Mouse (Mus musculus) limb, embryonic 14.5 days (tissue): ENCODE results near the gene Cdkn1c. TPM values are rescaled to one million over a fixed set of nuclear protein-coding genes. Genes with fewer than 3 reads are reported as not detected.

Experiments
- ATAC-seq: fragments of 200-750 bp; cut with Nextera tagmentation; 2 replicates; pipeline ENCODE4 v1.8.0; 2017; ENCODE audit warnings: low read depth, moderate number of reproducible peaks, moderate TSS enrichment; ENCODE audit not compliant: low FRiP score
- DNase-seq: peaks from one replicate; pipeline ENCODE4 v3.0.0-alpha.2; 2015; ENCODE audit warnings: low spot score
- H3K27ac ChIP-seq: fragments of 300-500 bp; sonication (generic); replicated peaks from 2 replicates; pipeline ENCODE4 v1.5.1; 2014; ENCODE audit warnings: low read depth, mild to moderate bottlenecking, low read length, moderate library complexity, mixed read lengths
- H3K27me3 ChIP-seq: fragments of 300-500 bp; sonication (generic); 2 replicates; pipeline ENCODE4 v1.6.1; 2014; ENCODE audit warnings: low read length, mixed read lengths; ENCODE audit not compliant: control insufficient read depth, insufficient read depth
- H3K36me3 ChIP-seq: fragments of 300-500 bp; sonication (generic); 2 replicates; pipeline ENCODE4 v1.6.1; 2014; ENCODE audit warnings: mild to moderate bottlenecking, low read length, moderate library complexity, mixed read lengths; ENCODE audit not compliant: control insufficient read depth, insufficient read depth
- H3K4me1 ChIP-seq: fragments of 300-500 bp; sonication (generic); 2 replicates; pipeline ENCODE4 v1.6.1; 2014; ENCODE audit warnings: antibody characterized with exemption, low read length, mixed read lengths; ENCODE audit not compliant: control insufficient read depth, insufficient read depth
- H3K4me2 ChIP-seq: fragments of 300-500 bp; sonication (generic); replicated peaks from 2 replicates; pipeline ENCODE4 v1.6.1; 2014; ENCODE audit warnings: low read depth, mild to moderate bottlenecking, low read length, moderate library complexity; ENCODE audit not compliant: severe bottlenecking
- H3K4me3 ChIP-seq: fragments of 300-500 bp; sonication (generic); replicated peaks from 2 replicates; pipeline ENCODE4 v1.5.1; 2014; ENCODE audit warnings: low read length
- H3K9ac ChIP-seq: fragments of 300-500 bp; sonication (generic); 2 replicates; pipeline ENCODE4 v1.6.1; 2014; ENCODE audit warnings: mild to moderate bottlenecking, low read depth, low read length, moderate library complexity; ENCODE audit not compliant: severe bottlenecking
- H3K9me3 ChIP-seq: fragments of 300-500 bp; sonication (generic); 2 replicates; pipeline ENCODE4 v1.6.1; 2016; ENCODE audit warnings: low read length; ENCODE audit not compliant: control insufficient read depth
- POLR2A ChIP-seq: fragments of 200-500 bp; IDR thresholded peaks from 2 replicates; pipeline ENCODE4 v1.8.0; 2012; ENCODE audit warnings: inconsistent platforms, mild to moderate bottlenecking, moderate library complexity, borderline replicate concordance; ENCODE audit not compliant: insufficient read depth, insufficient read length; ENCODE audit errors: extremely low read depth
- WGBS: fragments of 180-500 bp; shearing (Covaris S2); extraction: QIAGEN DNeasy Blood & Tissue Kit; methylation state at CpG from one replicate; pipeline ENCODE4 v1.1.7; 2014; 5-methylcytosine and 5-hydroxymethylcytosine counted together
- polyA plus RNA-seq, 2 experiments: library from polyadenylated mRNA; depleted of rRNA in 1 of 2; stranded (reverse) in 1 of 2; unstranded in 1 of 2; fragments of >200 nt; fragmentation: Nextera tagmentation in 1 of 2; extraction: Ambion mirVana in 1 of 2; gene quantifications; 2 replicates each; pipeline versions ENCODE4 v1.2.1 to v1.2.3; 2012 to 2014

The Cdkn1c gene
- polyA plus RNA-seq, 2 experiments, result 1,240 to 2,200 TPM

DNA sequence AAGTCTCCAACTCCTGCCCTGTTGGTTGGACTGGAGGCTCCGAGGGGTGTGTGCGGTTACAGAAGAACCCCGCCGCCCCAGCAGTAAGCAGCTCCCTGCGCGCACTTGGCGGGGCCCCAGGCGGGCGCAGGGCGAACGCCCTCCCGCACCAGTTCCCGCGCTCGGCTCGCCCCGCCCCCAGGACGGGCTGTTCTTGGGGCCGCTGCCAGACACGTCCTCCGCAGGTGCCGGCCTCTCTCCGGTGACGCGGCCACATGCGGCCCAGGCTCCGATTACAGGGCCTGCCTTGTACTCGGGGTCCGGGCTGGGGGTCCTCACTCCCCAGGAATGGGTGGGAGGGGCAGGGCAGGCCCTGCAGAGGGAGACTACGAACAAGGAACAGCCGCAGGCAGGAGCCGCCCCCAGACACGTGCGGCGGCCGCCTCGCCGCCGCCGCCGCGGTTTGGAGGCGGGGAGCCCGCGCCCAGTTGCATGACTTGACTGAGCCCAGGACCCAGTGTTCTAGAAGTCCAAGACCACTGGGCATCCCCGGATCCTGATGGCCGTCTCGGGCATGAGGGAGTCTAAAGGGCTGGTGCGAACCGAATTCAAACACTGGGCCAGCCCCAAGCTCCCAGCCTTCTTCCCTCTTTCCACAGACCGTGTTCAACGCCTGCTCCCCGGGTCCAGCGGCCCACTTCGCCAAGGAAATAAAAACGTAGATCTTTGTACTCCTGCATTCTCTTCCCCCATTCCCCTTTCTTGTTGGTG lies 4.1 kb upstream of the Cdkn1c start:
- peaks cover 26% of the 10 kb centered on the region for H3K4me1 ChIP-seq
- DNase-seq (peak; percentile 74), ATAC-seq (peak; percentile 68)
- H3K36me3 ChIP-seq, result 0 out of 2 replicates have a peak, but pooled peaks cover 3% of the 10 kb centered on the region
- H3K9me3 ChIP-seq, result peaks cover 15% of the 10 kb centered on the region
- H3K4me2 ChIP-seq, result peak overlapping the region; percentile 56
- peak overlapping the region; percentile 43 for H3K9ac ChIP-seq
- H3K27me3 ChIP-seq, result no peaks in the 10 kb centered on the region
- 20% methylated on average over 33 of the region's 56 CpGs for WGBS
- H3K4me3 ChIP-seq, result peak overlapping the region; percentile 23
- TF ChIP-seq POLR2A, result no peak
- H3K27ac ChIP-seq, result peak overlapping the region; percentile 87

DNA sequence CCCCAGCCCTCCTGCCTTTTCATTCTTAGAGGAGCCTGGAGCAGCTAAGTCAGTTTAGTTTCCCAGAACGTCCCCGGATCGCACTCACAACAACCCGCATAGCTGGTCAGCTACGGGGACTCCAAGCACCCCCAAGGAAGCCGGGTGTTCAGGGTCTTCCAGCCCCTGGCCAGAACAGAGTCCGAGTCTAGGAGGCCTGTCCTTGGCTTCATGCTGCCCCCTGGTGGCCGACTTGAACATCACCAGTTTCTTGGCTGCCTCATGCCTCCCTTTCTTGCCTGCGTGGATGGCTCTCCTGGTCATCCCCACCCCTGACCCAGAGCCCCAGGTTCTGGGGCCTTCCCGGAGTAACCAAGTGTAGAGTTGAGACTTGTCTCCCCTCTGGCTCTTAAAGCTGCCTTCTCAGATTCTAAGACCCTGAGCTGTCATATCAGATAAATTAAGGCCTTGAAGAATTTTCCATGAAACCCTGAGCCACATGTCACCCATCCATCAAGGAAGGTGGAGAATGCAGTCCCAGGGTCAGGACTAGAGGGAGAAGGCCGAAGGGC lies 3.1 kb upstream of the Cdkn1c start:
- Histone ChIP-seq H3K9me3 (peaks cover 25% of the 10 kb centered on the region), H3K4me1 (peaks cover 26% of the 10 kb centered on the region), H3K27me3 (no peaks in the 10 kb centered on the region), H3K4me3 (no peak overlapping the region), H3K36me3 (peaks cover 10% of the 10 kb centered on the region), H3K4me2 (peak overlapping the region; percentile 6; the same call in 1 of the 2 replicates), H3K9ac (no peak overlapping the region), H3K27ac (peak overlapping the region; percentile 87)
- 38% methylated on average over 11 of the region's 11 CpGs for WGBS
- DNase-seq, result peak; percentile 88
- no peak for ATAC-seq
- no peak for TF ChIP-seq POLR2A

DNA sequence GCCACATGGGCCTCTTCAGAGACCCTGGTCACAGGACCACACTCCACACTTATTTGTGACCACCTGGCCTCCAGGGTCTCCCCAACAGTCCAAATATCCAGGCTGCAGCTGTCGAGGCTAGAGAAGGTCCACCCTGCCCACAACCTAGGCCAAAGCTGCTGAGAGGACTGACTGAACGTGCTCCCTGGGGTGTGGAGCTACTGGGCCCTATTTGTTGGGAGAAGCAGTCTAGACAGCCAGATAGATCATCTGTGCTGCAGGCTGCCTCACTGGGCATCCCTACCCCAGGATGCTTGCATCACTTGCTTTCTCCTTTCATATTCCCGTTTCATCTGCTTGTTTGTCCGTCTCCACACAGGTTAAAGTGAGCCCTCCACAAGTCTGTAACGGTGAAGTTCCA lies 1.7 kb upstream of the Cdkn1c start:
- H3K27ac ChIP-seq, result no peak overlapping the region
- no peak overlapping the region for H3K4me3 ChIP-seq
- peaks cover 26% of the 10 kb centered on the region for H3K9me3 ChIP-seq
- peaks cover 29% of the 10 kb centered on the region for H3K4me1 ChIP-seq
- H3K4me2 ChIP-seq, result no peak overlapping the region
- ATAC-seq (no peak), DNase-seq (no peak)
- no peak overlapping the region for H3K9ac ChIP-seq
- H3K27me3 ChIP-seq, result no peaks in the 10 kb centered on the region
- no peak for TF ChIP-seq POLR2A
- H3K36me3 ChIP-seq, result peaks cover 20% of the 10 kb centered on the region
- 70% methylated on average over 5 of the region's 5 CpGs for WGBS

DNA sequence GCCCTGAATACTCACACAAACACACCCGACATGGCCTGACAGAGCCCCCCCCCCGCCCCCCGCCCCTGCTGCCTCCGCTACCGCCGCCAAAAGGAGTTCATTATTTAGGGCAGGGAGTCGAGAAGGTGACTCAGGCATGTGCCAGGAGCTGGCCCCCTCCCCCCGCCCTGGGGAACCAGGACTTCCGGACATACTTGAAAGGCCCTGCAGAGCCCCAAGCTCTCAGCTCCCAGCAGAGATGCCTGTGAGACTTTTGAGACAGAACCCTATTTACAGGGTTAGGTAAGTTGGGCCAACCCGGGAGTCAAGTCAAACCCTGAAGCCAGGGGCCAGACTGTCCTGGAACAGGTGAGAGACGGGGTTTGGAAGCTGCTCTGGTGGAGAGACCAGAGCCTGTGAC lies 1.1 kb upstream of the Cdkn1c start:
- Histone ChIP-seq H3K27ac (peak overlapping the region; percentile 70), H3K36me3 (peaks cover 20% of the 10 kb centered on the region), H3K4me3 (no peak overlapping the region), H3K9ac (0 out of 2 replicates have a peak overlapping the region, but pooled peaks have one; percentile 40), H3K9me3 (peaks cover 26% of the 10 kb centered on the region), H3K4me1 (peaks cover 29% of the 10 kb centered on the region), H3K27me3 (no peaks in the 10 kb centered on the region), H3K4me2 (peak overlapping the region; percentile 47; the same call in 1 of the 2 replicates)
- WGBS, result 42% methylated on average over 11 of the region's 11 CpGs
- DNase-seq (no peak), ATAC-seq (no peak)
- TF ChIP-seq POLR2A, result no peak

DNA sequence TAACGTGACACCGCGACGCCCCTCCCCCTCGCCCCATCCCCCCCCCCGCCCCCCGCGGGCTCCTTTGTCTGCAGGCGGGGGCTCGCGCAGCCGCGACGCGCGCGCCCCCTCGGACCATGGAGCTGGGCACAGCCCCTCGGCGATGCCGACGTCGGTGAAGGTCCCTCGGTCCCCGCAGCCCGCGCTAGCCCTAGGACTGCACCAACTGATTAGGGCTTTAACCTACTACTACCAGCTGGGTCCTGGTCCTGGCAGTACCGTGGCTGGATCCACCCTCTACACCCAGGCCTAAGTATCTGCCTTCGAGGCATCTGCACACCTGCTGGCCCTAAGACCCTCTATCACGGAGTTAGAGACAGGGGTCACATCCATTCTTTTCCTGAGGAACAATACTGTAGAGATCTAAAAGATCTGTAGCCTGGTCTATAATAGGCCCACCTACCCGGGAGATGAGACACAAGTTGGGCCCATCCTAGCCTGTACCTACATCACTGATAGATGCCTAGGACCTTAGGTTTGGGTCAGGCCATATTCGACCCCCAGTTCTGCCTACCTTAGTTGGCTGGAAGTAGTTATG lies 532 bp upstream of the Cdkn1c start:
- Histone ChIP-seq H3K27me3 (no peaks in the 10 kb centered on the region), H3K9me3 (peaks cover 26% of the 10 kb centered on the region), H3K9ac (peak overlapping the region; percentile 40; the same call in 1 of the 2 replicates), H3K27ac (peak overlapping the region; percentile 70), H3K4me3 (peak overlapping the region; percentile 24), H3K4me1 (peaks cover 26% of the 10 kb centered on the region), H3K4me2 (peak overlapping the region; percentile 47), H3K36me3 (peaks cover 20% of the 10 kb centered on the region)
- TF ChIP-seq POLR2A, result no peak
- 24% methylated on average over 14 of the region's 32 CpGs for WGBS
- DNase-seq (no peak), ATAC-seq (peak; percentile 10)
